Mouse (Mus musculus): Measurements from ENCODE around the gene Wdr89. TPM values are rescaled to one million over a fixed set of nuclear protein-coding genes. Genes with fewer than 3 reads are reported as not detected.
"Not testable (repeated sequence)": the region's sequence is repeated elsewhere in the genome, so short reads cannot be mapped to it uniquely, and the experiment has no call there.

Wdr89 gene
- polyA plus RNA-seq, 1 experiment from 2014 or later: 9.6 TPM

DNA sequence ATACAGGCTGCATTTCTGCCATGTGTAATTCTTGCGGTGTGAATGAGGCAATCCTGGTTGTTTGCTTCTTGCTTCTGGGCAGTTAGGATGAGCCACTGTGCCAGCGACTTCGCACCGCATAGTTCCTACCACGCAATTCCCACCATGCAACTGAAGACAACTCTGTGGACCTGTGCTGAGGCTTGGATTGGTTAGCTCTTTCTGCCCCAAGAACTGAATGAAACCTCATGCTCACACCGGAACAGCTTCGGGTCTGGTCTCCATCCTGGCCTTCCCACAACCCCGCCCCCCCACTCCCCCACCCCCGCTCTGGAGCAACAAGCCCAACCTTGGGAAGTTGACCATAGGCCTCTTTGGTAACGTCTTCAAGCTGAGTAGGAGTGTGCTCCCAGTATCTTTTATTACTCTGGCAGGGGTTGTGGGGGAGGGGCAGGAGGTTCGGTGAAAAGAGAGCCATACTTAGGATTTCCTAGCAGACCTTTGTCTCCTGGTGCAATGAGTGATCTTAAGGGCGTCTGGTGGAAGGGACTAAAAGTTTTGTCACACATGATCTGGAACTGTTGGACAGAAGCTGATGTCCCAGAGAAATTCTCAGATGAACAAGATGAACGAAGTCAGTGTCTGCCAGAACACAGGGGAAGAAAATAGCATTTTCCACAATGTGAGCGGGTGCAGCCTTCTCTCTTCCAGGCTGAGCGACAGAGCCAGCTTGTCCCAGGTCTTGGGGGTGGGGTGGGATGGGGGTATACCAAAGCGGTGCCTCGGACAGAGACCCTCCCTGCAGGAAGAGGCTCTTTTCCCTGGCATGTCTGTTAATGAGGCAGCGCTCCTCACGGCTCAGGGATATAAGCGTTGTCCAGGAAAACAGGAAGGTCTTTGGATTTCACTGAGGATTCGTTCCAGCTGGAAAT lies 32.1 kb upstream of the Wdr89 start:
- Histone ChIP-seq H3K4me2 (peak overlapping the region; percentile 59), H3K36me3 (ENCODE audit: control insufficient read depth, insufficient read depth, low read length) (no peaks in the 10 kb centered on the region), H3K4me1 (ENCODE audit: control insufficient read depth, insufficient read depth, low read length) (peaks cover 8% of the 10 kb centered on the region; the same call in 1 of the 2 replicates), H3K9me3 (replicated peaks; ENCODE audit: control insufficient read depth, low read length) (no peaks in the 10 kb centered on the region), H3K27ac (ENCODE audit: low read depth, low read length) (peak overlapping the region; percentile 0), H3K27me3 (ENCODE audit: control insufficient read depth, insufficient read depth, low read length) (no peaks in the 10 kb centered on the region), H3K9ac (ENCODE audit: low read depth, low read length) (peak overlapping the region; percentile 47; the same call in 1 of the 2 replicates), H3K4me3 (ENCODE audit: low read depth, low read length) (peak overlapping the region; percentile 21)
- peak; percentile 61 for ATAC-seq (replicated peaks; ENCODE audit: insufficient number of reproducible peaks, low FRiP score, low TSS enrichment)
- WGBS (ENCODE audit: insufficient replicate concordance): 35% methylated on average over 21 of the region's 21 CpGs

DNA sequence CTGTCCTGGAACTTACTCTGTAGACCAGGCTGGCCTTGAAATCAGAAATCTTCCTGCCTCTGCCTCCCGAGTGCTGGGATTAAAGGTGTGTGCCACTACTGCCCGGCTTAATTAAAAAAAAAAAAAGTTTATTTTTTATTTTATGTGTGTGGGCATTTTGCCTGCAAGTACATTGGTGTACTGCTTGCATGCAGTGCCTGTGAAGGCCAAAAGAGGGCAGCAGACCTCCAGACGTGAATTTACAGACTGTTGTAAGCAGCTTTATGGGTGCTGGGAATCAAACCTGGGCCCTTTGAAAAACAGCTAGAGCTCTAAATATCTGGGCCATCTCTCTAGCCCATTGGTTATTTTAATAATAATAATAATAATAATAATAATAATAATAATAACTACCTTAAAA lies 29.4 kb upstream of the Wdr89 start:
- ATAC-seq (replicated peaks; ENCODE audit: insufficient number of reproducible peaks, low FRiP score, low TSS enrichment): no peak
- Histone ChIP-seq H3K36me3 (ENCODE audit: control insufficient read depth, insufficient read depth, low read length) (no peaks in the 10 kb centered on the region), H3K4me3 (ENCODE audit: low read depth, low read length) (no peak overlapping the region), H3K9me3 (replicated peaks; ENCODE audit: control insufficient read depth, low read length) (no peaks in the 10 kb centered on the region), H3K9ac (ENCODE audit: low read depth, low read length) (no peak overlapping the region), H3K27me3 (ENCODE audit: control insufficient read depth, insufficient read depth, low read length) (no peaks in the 10 kb centered on the region), H3K4me2 (no peak overlapping the region), H3K27ac (ENCODE audit: low read depth, low read length) (no peak overlapping the region), H3K4me1 (ENCODE audit: control insufficient read depth, insufficient read depth, low read length) (peaks cover 8% of the 10 kb centered on the region; the same call in 1 of the 2 replicates)
- 81% methylated on average over 3 of the region's 3 CpGs for WGBS (ENCODE audit: insufficient replicate concordance)

DNA sequence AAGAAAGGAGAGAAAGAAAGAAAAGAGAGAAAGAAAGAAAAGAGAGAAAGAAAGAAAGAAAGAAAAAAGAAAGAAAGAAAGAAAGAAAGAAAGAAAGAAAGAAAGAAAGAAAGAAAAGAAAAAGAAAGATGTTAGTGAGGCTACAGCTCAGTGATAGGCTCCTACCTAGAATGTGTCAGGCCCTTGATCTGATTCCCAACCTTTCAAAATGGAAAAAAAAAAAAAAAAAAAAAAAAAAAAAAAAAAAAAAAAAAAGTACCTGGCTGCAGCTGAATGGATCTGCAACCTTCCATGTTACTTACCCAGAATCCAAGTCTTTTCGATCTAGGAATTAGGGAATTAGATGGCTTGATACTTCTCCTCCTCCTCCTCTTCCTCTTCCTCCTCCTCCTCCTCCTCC lies 26.5 kb upstream of the Wdr89 start:
- not testable (repeated sequence) for H3K4me2 ChIP-seq; H3K27ac ChIP-seq (ENCODE audit: low read depth, low read length); H3K4me3 ChIP-seq (ENCODE audit: low read depth, low read length); ATAC-seq (replicated peaks; ENCODE audit: insufficient number of reproducible peaks, low FRiP score, low TSS enrichment); H3K4me1 ChIP-seq (ENCODE audit: control insufficient read depth, insufficient read depth, low read length); H3K36me3 ChIP-seq (ENCODE audit: control insufficient read depth, insufficient read depth, low read length); H3K9ac ChIP-seq (ENCODE audit: low read depth, low read length); H3K27me3 ChIP-seq (ENCODE audit: control insufficient read depth, insufficient read depth, low read length); H3K9me3 ChIP-seq (replicated peaks; ENCODE audit: control insufficient read depth, low read length)
- WGBS (ENCODE audit: insufficient replicate concordance): 95% methylated on average over 1 of the region's 1 CpGs

DNA sequence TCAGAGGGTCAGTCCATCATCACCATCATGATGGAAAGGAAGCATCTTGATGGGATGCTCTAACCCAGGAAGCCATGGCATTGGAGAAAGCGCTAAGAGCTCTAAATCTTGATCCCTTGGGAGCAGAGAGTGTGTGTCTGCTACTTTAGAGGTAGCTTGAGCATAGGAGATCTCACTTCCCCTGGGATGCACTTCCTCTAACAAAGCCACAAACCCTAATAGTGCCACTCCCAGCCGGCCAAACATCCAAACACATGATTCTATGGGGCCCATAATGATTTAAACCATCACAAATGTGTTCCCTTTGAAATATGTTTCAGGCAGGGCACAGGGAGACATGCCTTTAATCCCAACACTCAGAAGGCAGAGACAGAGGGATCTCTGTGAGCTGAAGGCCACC lies 19.7 kb upstream of the Wdr89 start:
- Histone ChIP-seq H3K9me3 (replicated peaks; ENCODE audit: control insufficient read depth, low read length) (0 out of 2 replicates have a peak, but pooled peaks cover 2% of the 10 kb centered on the region), H3K27ac (ENCODE audit: low read depth, low read length) (no peak overlapping the region), H3K4me2 (no peak overlapping the region), H3K36me3 (ENCODE audit: control insufficient read depth, insufficient read depth, low read length) (no peaks in the 10 kb centered on the region), H3K27me3 (ENCODE audit: control insufficient read depth, insufficient read depth, low read length) (no peaks in the 10 kb centered on the region), H3K4me3 (ENCODE audit: low read depth, low read length) (no peak overlapping the region), H3K4me1 (ENCODE audit: control insufficient read depth, insufficient read depth, low read length) (no peaks in the 10 kb centered on the region), H3K9ac (ENCODE audit: low read depth, low read length) (no peak overlapping the region)
- ATAC-seq (replicated peaks; ENCODE audit: insufficient number of reproducible peaks, low FRiP score, low TSS enrichment): no peak
- WGBS (ENCODE audit: insufficient replicate concordance): 84% methylated on average over 2 of the region's 2 CpGs

DNA sequence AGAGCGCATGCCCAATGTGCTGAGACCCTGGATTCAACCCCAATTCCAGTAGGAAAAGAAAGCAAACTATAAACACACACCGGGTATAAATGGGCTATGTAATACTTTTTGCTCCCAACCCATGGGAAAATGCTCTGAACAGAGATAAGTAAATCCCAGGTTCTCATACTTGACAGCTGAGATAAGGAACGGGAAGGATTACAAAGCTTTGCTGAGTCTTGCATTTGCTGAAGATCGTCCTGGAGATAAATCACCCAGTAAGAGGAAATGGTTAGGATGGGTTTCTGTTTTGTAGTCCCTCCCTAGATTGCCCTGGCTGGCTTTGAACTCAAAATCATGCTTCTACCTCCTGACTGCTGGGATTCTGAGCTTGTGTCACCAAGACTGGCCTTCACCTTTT lies 18.0 kb upstream of the Wdr89 start:
- H3K9me3 ChIP-seq (replicated peaks; ENCODE audit: control insufficient read depth, low read length): 0 out of 2 replicates have a peak, but pooled peaks cover 2% of the 10 kb centered on the region
- H3K4me1 ChIP-seq (ENCODE audit: control insufficient read depth, insufficient read depth, low read length): no peaks in the 10 kb centered on the region
- WGBS (ENCODE audit: insufficient replicate concordance): 31% methylated on average over 4 of the region's 4 CpGs

DNA sequence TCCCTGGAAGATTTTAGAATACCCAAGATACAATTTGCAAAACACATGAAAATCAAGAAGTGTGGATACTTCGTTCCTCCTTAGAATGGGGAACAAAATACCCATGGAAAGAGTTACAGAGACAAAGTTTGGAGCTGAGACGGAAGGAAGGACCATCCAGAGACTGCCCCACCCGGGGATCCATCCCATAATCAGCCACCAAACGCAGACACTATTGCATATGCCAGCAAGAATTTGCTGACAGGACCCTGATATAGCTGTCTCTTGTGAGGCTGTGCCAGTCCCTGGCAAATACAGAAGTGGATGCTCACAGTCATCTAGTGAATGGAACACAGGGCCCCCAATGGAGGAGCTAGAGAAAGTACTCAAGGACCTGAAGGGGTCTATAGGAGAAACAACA lies 14.7 kb upstream of the Wdr89 start:
- H3K4me3 ChIP-seq (ENCODE audit: low read depth, low read length); H3K27ac ChIP-seq (ENCODE audit: low read depth, low read length); H3K9me3 ChIP-seq (replicated peaks; ENCODE audit: control insufficient read depth, low read length); H3K27me3 ChIP-seq (ENCODE audit: control insufficient read depth, insufficient read depth, low read length); ATAC-seq (replicated peaks; ENCODE audit: insufficient number of reproducible peaks, low FRiP score, low TSS enrichment); H3K36me3 ChIP-seq (ENCODE audit: control insufficient read depth, insufficient read depth, low read length); H3K4me2 ChIP-seq; H3K4me1 ChIP-seq (ENCODE audit: control insufficient read depth, insufficient read depth, low read length); H3K9ac ChIP-seq (ENCODE audit: low read depth, low read length): not testable (repeated sequence)
- 88% methylated on average over 4 of the region's 4 CpGs for WGBS (ENCODE audit: insufficient replicate concordance)

More for the DNA sequence above, 18.0 kb upstream of the Wdr89 start:
- Histone ChIP-seq H3K27me3 (ENCODE audit: control insufficient read depth, insufficient read depth, low read length) (no peaks in the 10 kb centered on the region), H3K36me3 (ENCODE audit: control insufficient read depth, insufficient read depth, low read length) (no peaks in the 10 kb centered on the region), H3K27ac (ENCODE audit: low read depth, low read length) (no peak overlapping the region), H3K9ac (ENCODE audit: low read depth, low read length) (no peak overlapping the region), H3K4me2 (no peak overlapping the region), H3K4me3 (ENCODE audit: low read depth, low read length) (no peak overlapping the region)
- no peak for ATAC-seq (replicated peaks; ENCODE audit: insufficient number of reproducible peaks, low FRiP score, low TSS enrichment)

DNA sequence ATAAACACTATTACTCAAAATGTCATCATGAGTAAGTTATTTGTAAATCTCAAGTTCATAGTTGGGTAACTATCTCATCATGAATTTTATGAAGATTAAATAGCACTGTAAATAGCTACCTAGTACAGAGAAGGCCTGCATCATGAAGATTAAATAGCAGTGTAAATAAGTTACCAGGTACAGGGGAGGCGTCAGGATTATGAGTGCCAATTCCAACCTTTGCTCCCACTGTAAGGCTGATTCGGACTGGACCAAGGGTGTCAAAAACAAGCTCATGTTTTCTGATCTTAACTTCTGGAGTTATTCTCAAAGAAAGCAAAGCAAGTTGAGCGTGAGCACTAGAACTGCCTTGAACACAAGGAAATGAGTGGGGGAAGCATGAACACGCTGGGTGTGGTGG lies 14.3 kb upstream of the Wdr89 start:
- H3K4me3 ChIP-seq (ENCODE audit: low read depth, low read length): no peak overlapping the region
- no peaks in the 10 kb centered on the region for H3K27me3 ChIP-seq (ENCODE audit: control insufficient read depth, insufficient read depth, low read length)
- no peak overlapping the region for H3K4me2 ChIP-seq
- H3K36me3 ChIP-seq (ENCODE audit: control insufficient read depth, insufficient read depth, low read length): no peaks in the 10 kb centered on the region
- H3K9me3 ChIP-seq (replicated peaks; ENCODE audit: control insufficient read depth, low read length): no peaks in the 10 kb centered on the region
- no peak for ATAC-seq (replicated peaks; ENCODE audit: insufficient number of reproducible peaks, low FRiP score, low TSS enrichment)
- WGBS (ENCODE audit: insufficient replicate concordance): 88% methylated on average over 4 of the region's 4 CpGs
- no peak overlapping the region for H3K27ac ChIP-seq (ENCODE audit: low read depth, low read length)
- no peak overlapping the region for H3K9ac ChIP-seq (ENCODE audit: low read depth, low read length)
- no peaks in the 10 kb centered on the region for H3K4me1 ChIP-seq (ENCODE audit: control insufficient read depth, insufficient read depth, low read length)

DNA sequence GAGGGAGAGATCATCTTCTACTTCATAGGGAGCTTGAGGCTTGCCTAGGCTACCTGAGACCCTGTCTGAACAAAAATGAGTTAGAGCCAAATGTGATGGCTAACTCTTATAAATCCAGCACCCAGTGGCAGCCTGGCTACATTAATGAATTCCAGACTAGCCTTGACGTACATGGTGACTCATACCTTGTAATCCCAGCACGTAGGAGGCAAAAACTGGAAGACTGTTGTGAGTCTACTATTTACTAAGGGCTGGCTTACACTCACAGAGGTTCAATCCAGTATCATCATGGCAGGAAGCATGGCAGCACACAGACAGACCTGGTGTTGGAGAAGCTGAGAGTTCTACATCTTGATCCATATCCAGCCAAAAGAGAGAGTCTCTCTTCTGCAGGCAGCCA lies 13.5 kb upstream of the Wdr89 start:
- H3K27ac ChIP-seq (ENCODE audit: low read depth, low read length): no peak overlapping the region
- no peaks in the 10 kb centered on the region for H3K36me3 ChIP-seq (ENCODE audit: control insufficient read depth, insufficient read depth, low read length)
- ATAC-seq (replicated peaks; ENCODE audit: insufficient number of reproducible peaks, low FRiP score, low TSS enrichment): no peak
- no peaks in the 10 kb centered on the region for H3K9me3 ChIP-seq (replicated peaks; ENCODE audit: control insufficient read depth, low read length)
- H3K4me1 ChIP-seq (ENCODE audit: control insufficient read depth, insufficient read depth, low read length): no peaks in the 10 kb centered on the region
- H3K4me2 ChIP-seq: no peak overlapping the region
- no peaks in the 10 kb centered on the region for H3K27me3 ChIP-seq (ENCODE audit: control insufficient read depth, insufficient read depth, low read length)
- no peak overlapping the region for H3K9ac ChIP-seq (ENCODE audit: low read depth, low read length)
- H3K4me3 ChIP-seq (ENCODE audit: low read depth, low read length): no peak overlapping the region
- 83% methylated on average over 2 of the region's 2 CpGs for WGBS (ENCODE audit: insufficient replicate concordance)

DNA sequence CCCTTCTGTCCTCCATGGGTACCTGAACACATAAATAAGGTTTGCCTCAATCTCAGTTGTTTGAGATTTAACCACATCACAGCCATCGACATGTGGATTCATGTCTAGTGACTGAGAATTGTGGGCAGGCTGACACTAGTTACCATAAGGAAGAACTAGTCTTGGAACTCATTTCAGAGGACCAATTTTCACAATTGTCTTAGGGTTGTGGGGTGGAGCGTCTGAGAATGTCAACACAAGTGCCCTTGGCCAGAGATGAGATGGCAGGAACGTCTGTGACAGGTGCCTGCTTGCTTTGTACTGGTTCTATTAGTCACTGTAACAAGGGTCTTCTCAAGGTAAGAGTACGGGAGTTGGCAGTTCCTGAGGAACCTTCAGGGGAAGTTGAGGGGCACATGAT lies 11.8 kb upstream of the Wdr89 start:
- 76% methylated on average over 4 of the region's 4 CpGs for WGBS (ENCODE audit: insufficient replicate concordance)
- Histone ChIP-seq H3K4me2 (no peak overlapping the region), H3K4me1 (ENCODE audit: control insufficient read depth, insufficient read depth, low read length) (no peaks in the 10 kb centered on the region), H3K36me3 (ENCODE audit: control insufficient read depth, insufficient read depth, low read length) (no peaks in the 10 kb centered on the region), H3K9ac (ENCODE audit: low read depth, low read length) (no peak overlapping the region), H3K27me3 (ENCODE audit: control insufficient read depth, insufficient read depth, low read length) (no peaks in the 10 kb centered on the region), H3K4me3 (ENCODE audit: low read depth, low read length) (no peak overlapping the region), H3K27ac (ENCODE audit: low read depth, low read length) (no peak overlapping the region), H3K9me3 (replicated peaks; ENCODE audit: control insufficient read depth, low read length) (no peaks in the 10 kb centered on the region)
- no peak for ATAC-seq (replicated peaks; ENCODE audit: insufficient number of reproducible peaks, low FRiP score, low TSS enrichment)
